In genomic region chr16:4702646-4703045, GRCm38 (mm10) we compare ENCODE assay signal across 21 mouse cellular contexts. TPM values are rescaled to one million over a fixed set of nuclear protein-coding genes. Genes with fewer than 3 reads are reported as not detected.
DNase-seq lines count a peak whose midpoint lies in the region; ATAC-seq and TF ChIP-seq lines count a peak whose summit lies in the region.
"Had no signal": no experiment of that assay in that cellular context is flagged by ENCODE, and none has a peak within 500 bp of the region (broad histone marks: within the 10 kb centered on the region; RNA-seq: fewer than 3 reads in every experiment).

No protein-coding gene starts in this region.

- H3K4me2 ChIP-seq in liver, embryonic 12.5 days, result no peak overlapping the region
- no peak overlapping the region for H3K4me2 ChIP-seq in liver, embryonic 14.5 days (ENCODE audit: low read depth)
- H3K4me2 ChIP-seq in myocyte (ENCODE audit: low read depth), result no peak overlapping the region
- H3K4me2 ChIP-seq: heart, embryonic 11.5 days; heart, embryonic 15.5 days; hindbrain, embryonic 15.5 days had no signal

- H3K36me3 ChIP-seq in liver, embryonic 12.5 days, result peaks cover 99% of the 10 kb centered on the region
- H3K36me3 ChIP-seq in liver, embryonic 14.5 days (replicated peaks; ENCODE audit: control insufficient read depth, insufficient read depth, low read depth), result peaks cover 74% of the 10 kb centered on the region
- H3K36me3 ChIP-seq in myocyte (ENCODE audit: control insufficient read depth, insufficient read depth), result peaks cover 76% of the 10 kb centered on the region

- DNase-seq in liver, result no peak
- DNase-seq in liver, embryonic 14.5 days (ENCODE audit: low read depth in 3 of 3, low spot score in 3 of 3), result no peak
- DNase-seq in thymus, postnatal 14 days, result no peak
- DNase-seq in lung, adult 2 months, result no peak
- DNase-seq in layer of hippocampus, adult 9-10 months (ENCODE audit: low spot score), result no peak
- DNase-seq: adrenal gland, adult 2 months; adrenal gland, postnatal 25 days; cerebellum, adult 18-20 months; cerebellum, adult 9-11 months; cerebellum, postnatal 36 days; gastrocnemius, postnatal 36 days; heart, adult 2 months; heart, postnatal 14 days had no signal

- no peaks in the 10 kb centered on the region for H3K4me1 ChIP-seq in liver, embryonic 12.5 days
- H3K4me1 ChIP-seq in liver, embryonic 14.5 days (replicated peaks; ENCODE audit: control insufficient read depth in 2 of 2, insufficient read depth in 2 of 2, low read length in 1 of 2), result no peaks in the 10 kb centered on the region
- H3K4me1 ChIP-seq in lung, adult 2 months (ENCODE audit: control insufficient read depth, insufficient read depth, low read length), result no peaks in the 10 kb centered on the region; the same call in 1 of the 2 replicates
- H3K4me1 ChIP-seq: embryonic facial prominence, embryonic 10.5 days; forebrain, embryonic 10.5 days; heart, embryonic 15.5 days; hindbrain, embryonic 15.5 days had no signal

- no peak overlapping the region for H3K9ac ChIP-seq in liver, embryonic 12.5 days
- no peak overlapping the region for H3K9ac ChIP-seq in liver, embryonic 14.5 days (replicated peaks)
- H3K9ac ChIP-seq: heart, embryonic 15.5 days; hindbrain, embryonic 15.5 days had no signal

- 58% methylated on average over 1 of the region's 1 CpGs for WGBS in liver, embryonic 12.5 days (ENCODE audit: insufficient replicate concordance)
- 69% methylated on average over 1 of the region's 1 CpGs for WGBS in liver, embryonic 14.5 days (ENCODE audit: insufficient replicate concordance)
- WGBS in lung, adult 2 months, result 60% methylated on average over 1 of the region's 1 CpGs

- TF ChIP-seq CTCF in liver, embryonic 14.5 days (IDR thresholded peaks at IDR 0.05; ENCODE audit: low read depth), result no peak
- TF ChIP-seq CTCF in lung, adult 2 months (IDR thresholded peaks at IDR 0.05; ENCODE audit: insufficient read depth, low read length), result no peak

- no peaks in the 10 kb centered on the region for H3K27me3 ChIP-seq in liver, embryonic 12.5 days (replicated peaks)
- H3K27me3 ChIP-seq in liver, embryonic 14.5 days (ENCODE audit: control insufficient read depth, insufficient read depth, low read length), result no peaks in the 10 kb centered on the region
- no peaks in the 10 kb centered on the region for H3K27me3 ChIP-seq in myocyte (ENCODE audit: control insufficient read depth, insufficient read depth, insufficient read length)
- H3K27me3 ChIP-seq: heart, embryonic 15.5 days; hindbrain, embryonic 15.5 days had no signal

- no peaks in the 10 kb centered on the region for H3K9me3 ChIP-seq in liver, embryonic 12.5 days (replicated peaks)
- no peaks in the 10 kb centered on the region for H3K9me3 ChIP-seq in liver, embryonic 14.5 days (ENCODE audit: control insufficient read depth, low read length)
- H3K9me3 ChIP-seq: embryonic facial prominence, embryonic 10.5 days; forebrain, embryonic 10.5 days; heart, embryonic 15.5 days; hindbrain, embryonic 15.5 days had no signal

- ATAC-seq in liver, embryonic 12.5 days, result peak; percentile 50; the same call in 1 of the 2 replicates
- peak; percentile 72 for ATAC-seq in liver, embryonic 14.5 days (ENCODE audit: insufficient read depth)
- ATAC-seq: forebrain, embryonic 14.5 days had no signal

- H3K27ac ChIP-seq in liver, embryonic 12.5 days, result no peak overlapping the region
- H3K27ac ChIP-seq in liver, embryonic 14.5 days, result no peak overlapping the region
- H3K27ac ChIP-seq: embryonic facial prominence, embryonic 10.5 days; forebrain, embryonic 10.5 days; heart, adult 2 months; heart, embryonic 15.5 days; hindbrain, embryonic 15.5 days had no signal

- no peak for TF ChIP-seq POLR2A in myocyte (IDR thresholded peaks at IDR 0.05; ENCODE audit: insufficient read length, low read depth)
- no peak for TF ChIP-seq POLR2A in lung, adult 2 months (IDR thresholded peaks at IDR 0.05; ENCODE audit: borderline replicate concordance, extremely low read depth, low read depth, low read length)

- H3K4me3 ChIP-seq in liver, embryonic 12.5 days, result no peak overlapping the region
- no peak overlapping the region for H3K4me3 ChIP-seq in liver, embryonic 14.5 days (ENCODE audit: insufficient read depth in 1 of 2, low read depth in 2 of 2, low read length in 2 of 2)
- H3K4me3 ChIP-seq in myocyte, result no peak overlapping the region
- H3K4me3 ChIP-seq in lung, adult 2 months (replicated peaks; ENCODE audit: extremely low read depth, low read depth, low read length), result no peak overlapping the region
- H3K4me3 ChIP-seq: embryonic facial prominence, embryonic 10.5 days; forebrain, embryonic 10.5 days; heart, adult 2 months; heart, embryonic 15.5 days; hindbrain, embryonic 15.5 days had no signal

- no peaks in the 10 kb centered on the region for H3K79me2 ChIP-seq in myocyte (ENCODE audit: control insufficient read depth, insufficient read depth)

- 0 out of 2 replicates have a peak, but pooled peaks have one; percentile 11 for TF ChIP-seq EP300 in liver, embryonic 14.5 days (IDR thresholded peaks at IDR 0.05; ENCODE audit: low read depth)

- no peak overlapping the region for H3ac ChIP-seq in myocyte (ENCODE audit: control insufficient read depth, insufficient read length)

TF ChIP-seq in myocyte, 11 proteins besides CTCF, POLR2A, EP300 and RAD21:
- TF ChIP-seq REST (IDR thresholded peaks at IDR 0.05; ENCODE audit: insufficient read depth, insufficient read length) (no peak), TCF12 (IDR thresholded peaks at IDR 0.05; ENCODE audit: insufficient read depth, poor library complexity, severe bottlenecking) (no peak), E2F4 (IDR thresholded peaks at IDR 0.05; ENCODE audit: insufficient read depth) (no peak), CEBPB (IDR thresholded peaks at IDR 0.05; ENCODE audit: insufficient read depth, poor library complexity, severe bottlenecking) (peak; percentile 77; the same call in 1 of the 2 replicates), SRF (IDR thresholded peaks at IDR 0.05; ENCODE audit: control insufficient read depth, insufficient read length, low read depth) (no peak), MYOG (IDR thresholded peaks at IDR 0.05; ENCODE audit: control insufficient read depth in 1 of 3, insufficient read depth in 1 of 3, insufficient read length in 2 of 3, low read depth in 2 of 3) (no peak), MYOD1 (IDR thresholded peaks at IDR 0.05; ENCODE audit: control insufficient read depth in 1 of 3, insufficient read length in 2 of 3, low read depth in 2 of 3) (no peak), MAX (IDR thresholded peaks at IDR 0.05; ENCODE audit: low read depth) (no peak)

RNA-seq across cellular contexts. Expression of gene Nmral1, which starts 16.5 kb away (rescaled TPM):
- 50.0 and 53.0 TPM in 2 replicates for polyA plus RNA-seq in liver, embryonic 12.5 days (2016; fragmentation: Nextera tagmentation; extraction: Ambion mirVana)
- 27.0 and 36.6 TPM in 2 replicates for polyA plus RNA-seq in liver, embryonic 14.5 days (2012; rRNA removed)
- 45.2 and 48.2 TPM in 2 replicates for polyA plus RNA-seq in liver, embryonic 14.5 days (2014; fragmentation: Nextera tagmentation; extraction: Ambion mirVana)
- polyA plus RNA-seq in myocyte (2012; fragmentation: generic; extraction: Trizol), result 13.3 TPM
- polyA plus RNA-seq in lung, adult 2 months (2012; rRNA removed), result 4.4 and 5.2 TPM in 2 replicates

RNA-seq across cellular contexts. Expression of gene Coro7, which starts 23.1 kb away (rescaled TPM):
- polyA plus RNA-seq in liver, embryonic 12.5 days (2016; fragmentation: Nextera tagmentation; extraction: Ambion mirVana), result 11.3 and 11.9 TPM in 2 replicates
- polyA plus RNA-seq in liver, embryonic 14.5 days (2012; rRNA removed), result 9.7 and 10.4 TPM in 2 replicates
- polyA plus RNA-seq in liver, embryonic 14.5 days (2014; fragmentation: Nextera tagmentation; extraction: Ambion mirVana), result 5.1 and 5.2 TPM in 2 replicates
- polyA plus RNA-seq in myocyte (2012; fragmentation: generic; extraction: Trizol), result 15.2 TPM
- 60.6 and 60.9 TPM in 2 replicates for polyA plus RNA-seq in lung, adult 2 months (2012; rRNA removed)

RNA-seq across cellular contexts. Expression of gene Hmox2, which starts 23.5 kb away (rescaled TPM):
- 40.9 and 42.5 TPM in 2 replicates for polyA plus RNA-seq in liver, embryonic 12.5 days (2016; fragmentation: Nextera tagmentation; extraction: Ambion mirVana)
- 13.9 and 20.8 TPM in 2 replicates for polyA plus RNA-seq in liver, embryonic 14.5 days (2012; rRNA removed)
- polyA plus RNA-seq in liver, embryonic 14.5 days (2014; fragmentation: Nextera tagmentation; extraction: Ambion mirVana), result 36.5 and 37.4 TPM in 2 replicates
- 46.7 TPM for polyA plus RNA-seq in myocyte (2012; fragmentation: generic; extraction: Trizol)
- polyA plus RNA-seq in lung, adult 2 months (2012; rRNA removed), result 21.3 and 32.1 TPM in 2 replicates
